Comparison of ENCODE assay signal across 9 mouse cellular contexts in genomic region chr13:46842185-46842584, GRCm38 (mm10).
DNase-seq lines count a peak whose midpoint lies in the region; ATAC-seq and TF ChIP-seq lines count a peak whose summit lies in the region.
"Had no signal": no experiment of that assay in that cellular context is flagged by ENCODE, and none has a peak within 500 bp of the region (broad histone marks: within the 10 kb centered on the region; RNA-seq: fewer than 3 reads in every experiment).

No protein-coding gene starts in this region.

- peak; percentile 61 for DNase-seq in 3134 (ENCODE audit: extremely low read depth, insufficient read length, low spot score)
- peak; percentile 12 for DNase-seq in CH12.LX (ENCODE audit: extremely low read depth)
- peak; percentile 58 to 74 for DNase-seq in cerebellum, postnatal 14 days
- DNase-seq in heart, postnatal 14 days = peak; percentile 18 to 25
- DNase-seq in forebrain, embryonic 11.5 days (ENCODE audit: low spot score) = no peak
- no peak for DNase-seq in layer of hippocampus, postnatal 36 days
- DNase-seq: spleen, adult 18-20 months had no signal

- 70% methylated on average over 8 of the region's 8 CpGs for WGBS in liver, embryonic 12.5 days (ENCODE audit: insufficient replicate concordance)
- 83% methylated on average over 8 of the region's 8 CpGs for WGBS in forebrain, embryonic 11.5 days

- peaks cover 4 to 13% of the 10 kb centered on the region in 2 experiments; a peak in 2 of 4 replicates for H3K4me1 ChIP-seq in CH12.LX (ENCODE audit: control insufficient read depth in 1 of 2, insufficient read depth in 2 of 2)
- H3K4me1 ChIP-seq in liver, embryonic 12.5 days = no peaks in the 10 kb centered on the region
- H3K4me1 ChIP-seq in forebrain, embryonic 11.5 days (replicated peaks; ENCODE audit: control insufficient read depth, insufficient read depth, low read length) = no peaks in the 10 kb centered on the region; the same call in 1 of the 2 replicates

- H3K4me3 ChIP-seq in CH12.LX (replicated peaks in 1 of 3; ENCODE audit: low read depth in 2 of 3, low read length in 2 of 3, poor library complexity in 1 of 3) = no peak overlapping the region
- no peak overlapping the region for H3K4me3 ChIP-seq in liver, embryonic 12.5 days
- H3K4me3 ChIP-seq in forebrain, embryonic 11.5 days (ENCODE audit: low read depth, low read length) = no peak overlapping the region
- H3K4me3 ChIP-seq: forebrain, embryonic 10.5 days had no signal

- dilution Hi-C loops in CH12.LX (cut with MboI; ENCODE audit: extremely low pct_ligation_motif_present, extremely low pct_unique_long_range_greater_than_20kb, low sequenced_read_pairs) = no loop called here

- H3K79me2 ChIP-seq in CH12.LX (replicated peaks; ENCODE audit: control insufficient read depth, extremely low read depth, insufficient read depth, poor library complexity, severe bottlenecking) = no peaks in the 10 kb centered on the region

- no peak for TF ChIP-seq RAD21 in CH12.LX (IDR thresholded peaks at IDR 0.05; ENCODE audit: low read depth, low read length)

- in situ Hi-C loops in CH12.LX (cut with MboI; ENCODE audit: low pct_ligation_motif_present, low pct_unique_long_range_greater_than_20kb, low sequenced_read_pairs) = loop anchor here (10.0 kb wide), 1 partner anchor 173 kb away; the partner anchor contains the start of gene Nhlrc1

- no peak overlapping the region; the same call in 1 of the 2 replicates for H3K9ac ChIP-seq in CH12.LX (ENCODE audit: insufficient read depth, low read depth)
- no peak overlapping the region for H3K9ac ChIP-seq in liver, embryonic 12.5 days
- no peak overlapping the region for H3K9ac ChIP-seq in forebrain, embryonic 11.5 days (ENCODE audit: low read length)

- H3K9me3 ChIP-seq in CH12.LX (replicated peaks; ENCODE audit: low read length) = no peaks in the 10 kb centered on the region
- H3K9me3 ChIP-seq in liver, embryonic 12.5 days (replicated peaks) = no peaks in the 10 kb centered on the region
- no peaks in the 10 kb centered on the region for H3K9me3 ChIP-seq in forebrain, embryonic 11.5 days (ENCODE audit: control insufficient read depth, low read length)
- H3K9me3 ChIP-seq: forebrain, embryonic 10.5 days had no signal

- H3K27me3 ChIP-seq in CH12.LX (replicated peaks) = no peaks in the 10 kb centered on the region
- H3K27me3 ChIP-seq in liver, embryonic 12.5 days (replicated peaks) = no peaks in the 10 kb centered on the region
- no peaks in the 10 kb centered on the region for H3K27me3 ChIP-seq in forebrain, embryonic 11.5 days (ENCODE audit: control insufficient read depth, insufficient read depth, low read length)

- TF ChIP-seq EP300 in CH12.LX (IDR thresholded peaks at IDR 0.05; ENCODE audit: low read length) = no peak

- peak overlapping the region; percentile 79 for H3K4me2 ChIP-seq in CH12.LX (ENCODE audit: insufficient read depth, low read depth, poor library complexity, severe bottlenecking)
- no peak overlapping the region for H3K4me2 ChIP-seq in liver, embryonic 12.5 days
- H3K4me2 ChIP-seq in forebrain, embryonic 11.5 days (ENCODE audit: low read depth, low read length, severe bottlenecking) = no peak overlapping the region

- no peaks in the 10 kb centered on the region for H3K36me3 ChIP-seq in CH12.LX (replicated peaks in 1 of 2; ENCODE audit: control insufficient read depth in 1 of 2, insufficient read depth in 1 of 2, low read length in 1 of 2)
- no peaks in the 10 kb centered on the region for H3K36me3 ChIP-seq in liver, embryonic 12.5 days
- no peaks in the 10 kb centered on the region for H3K36me3 ChIP-seq in forebrain, embryonic 11.5 days (ENCODE audit: control insufficient read depth, insufficient read depth, low read length)
- H3K36me3 ChIP-seq: forebrain, embryonic 10.5 days had no signal

- ATAC-seq in liver, embryonic 12.5 days = no peak
- ATAC-seq in forebrain, embryonic 11.5 days (replicated peaks; ENCODE audit: low FRiP score) = no peak

- no peak overlapping the region for H3K27ac ChIP-seq in CH12.LX (ENCODE audit: insufficient read depth, low read depth)
- no peak overlapping the region for H3K27ac ChIP-seq in liver, embryonic 12.5 days
- no peak overlapping the region for H3K27ac ChIP-seq in forebrain, embryonic 11.5 days (ENCODE audit: low read depth, low read length)
- H3K27ac ChIP-seq: forebrain, embryonic 10.5 days had no signal

- intact Hi-C loops in heart, postnatal 14 days (cut with DNase I) = no loop called here

- TF ChIP-seq POLR2A in CH12.LX (IDR thresholded peaks at IDR 0.05; ENCODE audit: low read depth, low read length) = no peak

- TF ChIP-seq CTCF in CH12.LX (conservative IDR thresholded peaks at IDR 0.05 in 1 of 2, IDR thresholded peaks at IDR 0.05 in 1 of 2; ENCODE audit: low read depth in 2 of 2, low read length in 2 of 2) = no peak

TF ChIP-seq in CH12.LX, 34 proteins besides CTCF, POLR2A, EP300 and RAD21:
- TF ChIP-seq UBTF (IDR thresholded peaks at IDR 0.05; ENCODE audit: low read depth, low read length) (no peak), ELF1 (IDR thresholded peaks at IDR 0.05; ENCODE audit: low read depth, low read length) (no peak), ZKSCAN1 (IDR thresholded peaks at IDR 0.05; ENCODE audit: borderline replicate concordance, low read depth, low read length) (no peak), PAX5 (IDR thresholded peaks at IDR 0.05; ENCODE audit: low read length) (no peak), MAX (IDR thresholded peaks at IDR 0.05; ENCODE audit: low read length) (no peak), MAFK (IDR thresholded peaks at IDR 0.05; ENCODE audit: insufficient replicate concordance, low read length) (no peak), USF2 (conservative IDR thresholded peaks at IDR 0.05; ENCODE audit: low read depth, low read length) (no peak), USF1 (IDR thresholded peaks at IDR 0.05; ENCODE audit: low read depth, low read length) (no peak), ETS1 (conservative IDR thresholded peaks at IDR 0.05; ENCODE audit: low read depth, low read length) (no peak), NRF1 (IDR thresholded peaks at IDR 0.05; ENCODE audit: low read depth, low read length) (no peak), MYC (IDR thresholded peaks at IDR 0.05; ENCODE audit: low read depth, low read length) (no peak), CHD1 (IDR thresholded peaks at IDR 0.05; ENCODE audit: low read depth, low read length) (no peak), JUND (conservative IDR thresholded peaks at IDR 0.05; ENCODE audit: low read depth, low read length) (no peak)

Comparison
In these comparisons a context has a peak if more than half of its experiments do, and no peak if none do; other contexts are left out.
1. DNase-seq: peak in 3134 (single experiment), CH12.LX (single experiment), cerebellum, postnatal 14 days (2 of 2) and heart, postnatal 14 days (2 of 2); none in forebrain, embryonic 11.5 days (single experiment) and layer of hippocampus, postnatal 36 days (0 of 2).